Mouse (Mus musculus): ENCODE measurements at regions not wholly inside any gene's neighbourhood (a gene's known extent, or its start where the extent isn't known, plus 50 kb on each side); places are given as distances from the start of the nearest gene placed in this dataset.

DNA sequence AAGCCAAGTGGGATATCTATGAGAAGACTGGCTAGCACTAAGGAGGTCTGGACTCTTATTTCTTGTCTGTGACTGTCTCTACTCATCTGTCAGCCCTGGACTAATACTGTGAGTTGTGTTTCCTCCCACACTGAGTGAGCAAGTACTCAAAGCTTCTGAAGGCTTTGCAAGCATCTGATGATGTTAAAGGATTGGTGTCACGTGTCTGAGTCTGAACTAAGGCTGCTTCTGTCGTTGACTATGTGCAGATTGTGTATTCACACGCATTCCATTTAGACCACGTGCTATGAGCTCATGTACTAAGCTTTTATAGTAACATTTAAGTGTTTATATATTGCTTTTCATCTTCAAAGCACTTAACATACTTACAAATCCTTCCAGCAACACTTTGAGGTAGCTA lies 101.9 kb upstream of the Marcks start:
- TF ChIP-seq ZKSCAN1 (IDR thresholded peaks at IDR 0.05; ENCODE audit: low read depth, low read length) (no peak), MXI1 (IDR thresholded peaks at IDR 0.05; ENCODE audit: low read depth, low read length) (no peak), EP300 (IDR thresholded peaks at IDR 0.05; ENCODE audit: low read depth in 1 of 2, low read length in 2 of 2) (no peak), CTCF (IDR thresholded peaks at IDR 0.05 in 2 of 3, conservative IDR thresholded peaks at IDR 0.05 in 1 of 3; ENCODE audit: control insufficient read depth in 1 of 3, insufficient read depth in 1 of 3, low read depth in 2 of 3, low read length in 3 of 3, poor library complexity in 1 of 3, severe bottlenecking in 1 of 3) (no peak), NELFE (IDR thresholded peaks at IDR 0.05; ENCODE audit: low read depth, low read length) (no peak), ZNF384 (IDR thresholded peaks at IDR 0.05; ENCODE audit: low read depth, low read length) (no peak), RCOR1 (IDR thresholded peaks at IDR 0.05; ENCODE audit: low read depth, low read length) (no peak), MEF2A (IDR thresholded peaks at IDR 0.05; ENCODE audit: extremely low read depth, insufficient replicate concordance, low read depth, low read length, poor library complexity, severe bottlenecking) (no peak), POLR2AphosphoS5 (IDR thresholded peaks at IDR 0.05; ENCODE audit: borderline replicate concordance, low read depth, low read length) (no peak), MAFK (IDR thresholded peaks at IDR 0.05; ENCODE audit: borderline replicate concordance, low read depth, low read length) (no peak), SMC3 (IDR thresholded peaks at IDR 0.05; ENCODE audit: low read depth, low read length) (no peak), MAX (IDR thresholded peaks at IDR 0.05; ENCODE audit: low read length) (no peak), CHD2 (IDR thresholded peaks at IDR 0.05; ENCODE audit: low read length) (no peak), USF1 (IDR thresholded peaks at IDR 0.05; ENCODE audit: low read depth, low read length) (no peak)
